Mouse (Mus musculus) kidney, postnatal 0 days (tissue): ENCODE results near the gene Eme2. TPM values are rescaled to one million over a fixed set of nuclear protein-coding genes. Genes with fewer than 3 reads are reported as not detected.
"Not testable (repeated sequence)": the region's sequence is repeated elsewhere in the genome, so short reads cannot be mapped to it uniquely, and the experiment has no call there.

Experiments used
- ATAC-seq: fragments of 200-750 bp; cut with Nextera tagmentation; replicated peaks from 2 replicates; pipeline ENCODE4 v1.8.0; 2017; ENCODE audit warnings: low read depth, moderate number of reproducible peaks, moderate TSS enrichment, moderate library complexity; ENCODE audit not compliant: low FRiP score
- DNase-seq: peaks from one replicate; pipeline ENCODE4 v3.0.0-alpha.2; 2016; ENCODE audit warnings: low spot score
- H3K27ac ChIP-seq: fragments of 300-500 bp; sonication (generic); 2 replicates; pipeline ENCODE4 v1.5.1; 2014; ENCODE audit warnings: mild to moderate bottlenecking
- H3K27me3 ChIP-seq: fragments of 300-500 bp; sonication (generic); 2 replicates; pipeline ENCODE4 v1.6.1; 2014; ENCODE audit warnings: low read length, mixed read lengths; ENCODE audit not compliant: insufficient read depth
- H3K36me3 ChIP-seq: fragments of 300-500 bp; sonication (generic); 2 replicates; pipeline ENCODE4 v1.6.1; 2014; ENCODE audit warnings: low read length, mixed read lengths; ENCODE audit not compliant: insufficient read depth
- H3K4me1 ChIP-seq: fragments of 300-500 bp; sonication (generic); replicated peaks from 2 replicates; pipeline ENCODE4 v1.6.1; 2014; ENCODE audit warnings: antibody characterized with exemption, low read length, mixed read lengths; ENCODE audit not compliant: insufficient read depth
- H3K4me2 ChIP-seq: fragments of 300-500 bp; sonication (generic); 2 replicates; pipeline ENCODE4 v1.6.1; 2014; ENCODE audit warnings: mild to moderate bottlenecking, low read length, moderate library complexity, mixed read lengths
- H3K4me3 ChIP-seq: fragments of 300-500 bp; sonication (generic); replicated peaks from 2 replicates; pipeline ENCODE4 v1.5.1; 2014; ENCODE audit warnings: low read depth, low read length
- H3K9ac ChIP-seq: fragments of 300-500 bp; sonication (generic); 2 replicates; pipeline ENCODE4 v1.6.1; 2014; ENCODE audit warnings: low read depth, low read length
- H3K9me3 ChIP-seq: fragments of 300-500 bp; sonication (generic); replicated peaks from 2 replicates; pipeline ENCODE4 v1.6.1; 2016; ENCODE audit warnings: low read length, inconsistent platforms, mixed read lengths
- CTCF ChIP-seq: IDR thresholded peaks from 2 replicates; pipeline ENCODE4 v1.5.1; 2016; ENCODE audit warnings: antibody characterized with exemption, low read depth, mild to moderate bottlenecking, moderate library complexity
- WGBS: fragments of 180-500 bp; shearing (Covaris S2); extraction: QIAGEN DNeasy Blood & Tissue Kit; methylation state at CpG from one replicate; pipeline ENCODE4 v1.1.7; 2014; 5-methylcytosine and 5-hydroxymethylcytosine counted together
- polyA plus RNA-seq: library from polyadenylated mRNA; unstranded; fragments of >200 nt; fragmentation: Nextera tagmentation; extraction: Ambion mirVana; gene quantifications from 2 replicates; pipeline ENCODE4 v1.2.1, GENCODE M21; 2015

The Eme2 gene
- polyA plus RNA-seq, result 29.5 and 29.6 TPM in 2 replicates

- Histone ChIP-seq H3K4me3 (peak within 1 kb of the TSS; percentile 86), H3K9ac (peak within 1 kb of the TSS; percentile 93), H3K36me3 (peaks cover 46% of the 10 kb centered on the region), H3K4me1 (peaks cover 6% of the 10 kb centered on the region; the same call in 1 of the 2 replicates), H3K4me2 (peak within 1 kb of the TSS; percentile 95), H3K27ac (peak within 1 kb of the TSS; percentile 89), H3K9me3 (no peaks in the 10 kb centered on the region), H3K27me3 (no peaks in the 10 kb centered on the region)
- ATAC-seq (peak; percentile 38), DNase-seq (peak; percentile 93)
- TF ChIP-seq CTCF, result no peak
- WGBS, result under 1% methylated on average over 62 of the region's 62 CpGs
Observed at GRCm38 (mm10) chr17:24894995-24895547, at the start of gene Eme2, which contains the start of gene Mrps34. TSS of gene Eme2 (minus strand) at chr17:24895087. TSS of gene Mrps34 (plus strand) at chr17:24895116.

- H3K4me1 ChIP-seq, ATAC-seq, H3K4me2 ChIP-seq, H3K9me3 ChIP-seq, H3K27ac ChIP-seq, DNase-seq, H3K27me3 ChIP-seq, H3K4me3 ChIP-seq, H3K9ac ChIP-seq: not testable (repeated sequence)
- 83% methylated on average over 1 of the region's 1 CpGs for WGBS
- H3K36me3 ChIP-seq, result peaks cover 24% of the 10 kb centered on the region; the same call in 1 of the 2 replicates
Observed at GRCm38 (mm10) chr17:24943589-24943988, 48.7 kb upstream of the Eme2 start.

- Histone ChIP-seq H3K4me3 (no peak overlapping the region), H3K36me3 (peaks cover 22% of the 10 kb centered on the region; the same call in 1 of the 2 replicates), H3K4me2 (no peak overlapping the region), H3K9me3 (no peaks in the 10 kb centered on the region), H3K4me1 (no peaks in the 10 kb centered on the region), H3K27me3 (no peaks in the 10 kb centered on the region), H3K9ac (no peak overlapping the region), H3K27ac (no peak overlapping the region)
- WGBS, result 81% methylated on average over 7 of the region's 7 CpGs
- DNase-seq (no peak), ATAC-seq (no peak)
- TF ChIP-seq CTCF, result no peak
Observed at GRCm38 (mm10) chr17:24943036-24943435, 48.1 kb upstream of the Eme2 start.

GRCm38 (mm10) chr17:24942453-24942852, 47.6 kb upstream of the Eme2 start:
- not testable (repeated sequence) for H3K4me3 ChIP-seq, H3K27me3 ChIP-seq, H3K4me1 ChIP-seq, H3K9me3 ChIP-seq, H3K4me2 ChIP-seq, H3K27ac ChIP-seq, H3K9ac ChIP-seq, ATAC-seq
- WGBS, result 11% methylated on average over 2 of the region's 2 CpGs
- peaks cover 16% of the 10 kb centered on the region; the same call in 1 of the 2 replicates for H3K36me3 ChIP-seq
- DNase-seq, result peak; percentile 4
- TF ChIP-seq CTCF, result peak; percentile 76

- Histone ChIP-seq H3K27ac (peak overlapping the region; percentile 62), H3K9me3 (no peaks in the 10 kb centered on the region), H3K4me1 (peaks cover 13% of the 10 kb centered on the region), H3K36me3 (no peaks in the 10 kb centered on the region), H3K27me3 (no peaks in the 10 kb centered on the region), H3K4me2 (peak overlapping the region; percentile 78), H3K4me3 (peak overlapping the region; percentile 84), H3K9ac (peak overlapping the region; percentile 67; the same call in 1 of the 2 replicates)
- TF ChIP-seq CTCF, result peak; percentile 19; the same call in 1 of the 2 replicates
- DNase-seq, result no peak
- WGBS, result 45% methylated on average over 6 of the region's 6 CpGs
- ATAC-seq, result no peak
Observed at GRCm38 (mm10) chr17:24937266-24937665, 42.4 kb upstream of the Eme2 start.

- peak within 1 kb of the TSS; percentile 62 for H3K27ac ChIP-seq
- DNase-seq (peak; percentile 96), ATAC-seq (peak; percentile 94)
- H3K4me1 ChIP-seq, result peaks cover 13% of the 10 kb centered on the region
- WGBS, result 1% methylated on average over 76 of the region's 78 CpGs
- peak within 1 kb of the TSS; percentile 84 for H3K4me3 ChIP-seq
- H3K27me3 ChIP-seq, result no peaks in the 10 kb centered on the region
- TF ChIP-seq CTCF, result peak; percentile 55
- H3K9me3 ChIP-seq, result no peaks in the 10 kb centered on the region
- H3K9ac ChIP-seq, result peak within 1 kb of the TSS; percentile 67
- 0 out of 2 replicates have a peak, but pooled peaks cover 4% of the 10 kb centered on the region for H3K36me3 ChIP-seq
- peak within 1 kb of the TSS; percentile 78 for H3K4me2 ChIP-seq
Observed at GRCm38 (mm10) chr17:24936259-24937237, 41.7 kb upstream of the Eme2 start, which contains the start of gene Mapk8ip3. TSS of gene Mapk8ip3 (minus strand) at chr17:24936977.
